Mouse (Mus musculus): ENCODE measurements around the gene Ccnd2. TPM values are rescaled to one million over a fixed set of nuclear protein-coding genes. Genes with fewer than 3 reads are reported as not detected.

Gene Ccnd2
- total RNA-seq (2012; rRNA removed): 8.0 and 10.1 TPM in 2 replicates

DNA sequence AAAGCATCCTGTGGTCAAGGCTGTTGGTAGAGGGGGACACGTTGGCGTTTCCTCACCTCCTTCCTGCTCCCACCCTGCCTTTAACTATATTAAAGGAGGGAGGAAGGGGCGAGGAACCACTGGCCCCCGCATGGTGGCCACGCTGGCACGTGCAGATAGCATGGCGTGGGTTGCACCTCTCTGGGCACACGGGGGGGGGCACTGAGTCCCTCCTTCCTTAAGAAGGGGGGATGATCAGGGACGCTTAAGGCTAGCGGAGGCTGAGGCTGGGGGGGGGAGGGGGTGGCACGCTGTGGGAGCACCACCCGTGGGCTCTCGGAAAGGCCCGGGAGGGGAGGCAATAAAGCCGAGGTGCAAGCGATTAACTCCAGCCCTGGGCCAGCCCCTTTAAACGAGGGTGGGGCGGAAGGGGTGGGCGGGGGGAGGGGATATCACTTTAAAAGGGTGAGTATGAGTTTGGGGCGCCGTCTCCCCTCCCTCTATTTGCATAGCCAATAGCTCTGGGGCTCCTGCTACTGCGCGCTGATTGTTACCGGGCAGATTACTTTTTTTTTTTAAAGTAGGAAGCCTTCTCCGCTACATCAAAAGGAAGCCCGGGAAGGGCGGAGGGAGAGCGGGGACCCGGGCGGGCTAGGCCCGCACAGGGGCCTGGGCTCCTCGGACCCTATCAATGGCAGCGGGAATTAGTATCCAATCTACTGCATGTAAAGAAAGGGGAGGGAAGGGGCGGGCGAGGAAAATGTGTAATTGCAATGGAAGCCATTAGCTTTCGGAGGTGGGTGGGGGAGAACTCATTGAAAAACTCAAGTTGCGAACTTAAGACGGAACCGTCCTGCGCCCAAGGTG lies at the start of gene Ccnd2:
Gene Ccnd2 (minus strand): TSS at position 88 of the 846 bp plus-strand sequence.
- in situ Hi-C loops (cut with MboI; ENCODE audit: low sequenced_read_pairs in 2 of 2, unreplicated experiment in 2 of 2): loop anchor here in 1 of 2 experiments (25.0 kb wide), 1 partner anchor 515 kb away; the partner anchor contains the start of gene Kcna1
- Histone ChIP-seq H3K4me3 (ENCODE audit: insufficient read depth in 1 of 2, low read depth in 1 of 2, low read length in 2 of 2, poor library complexity in 1 of 2, severe bottlenecking in 1 of 2) (peak within 1 kb of the TSS; percentile 42 to 56), H3K4me1 (ENCODE audit: control insufficient read depth in 2 of 2, insufficient read depth in 2 of 2, low read length in 2 of 2, poor library complexity in 1 of 2) (peaks cover 0 to 11% of the 10 kb centered on the region in 2 experiments; a peak in 1 of 4 replicates), H3K9ac (ENCODE audit: insufficient read depth, low read depth, low read length, poor library complexity, severe bottlenecking) (peak within 1 kb of the TSS; percentile 26; the same call in 1 of the 2 replicates), H3K36me3 (ENCODE audit: control insufficient read depth, insufficient read depth, low read length, poor library complexity, severe bottlenecking) (no peaks in the 10 kb centered on the region), H3K27ac (ENCODE audit: insufficient read depth, low read depth, low read length, poor library complexity, severe bottlenecking) (no peak within 1 kb of the TSS), H3K9me3 (ENCODE audit: control insufficient read depth, insufficient read depth, low read depth, low read length) (no peaks in the 10 kb centered on the region)
- DNase-seq (ENCODE audit: low read depth, low spot score): peak; percentile 53
- TF ChIP-seq ZNF384 (IDR thresholded peaks at IDR 0.05; ENCODE audit: low read depth, low read length) (peak; percentile 96), MAFK (IDR thresholded peaks at IDR 0.05; ENCODE audit: insufficient read depth, low read depth, low read length) (no peak), HCFC1 (IDR thresholded peaks at IDR 0.05; ENCODE audit: borderline replicate concordance, insufficient read depth, low read length) (no peak)

DNA sequence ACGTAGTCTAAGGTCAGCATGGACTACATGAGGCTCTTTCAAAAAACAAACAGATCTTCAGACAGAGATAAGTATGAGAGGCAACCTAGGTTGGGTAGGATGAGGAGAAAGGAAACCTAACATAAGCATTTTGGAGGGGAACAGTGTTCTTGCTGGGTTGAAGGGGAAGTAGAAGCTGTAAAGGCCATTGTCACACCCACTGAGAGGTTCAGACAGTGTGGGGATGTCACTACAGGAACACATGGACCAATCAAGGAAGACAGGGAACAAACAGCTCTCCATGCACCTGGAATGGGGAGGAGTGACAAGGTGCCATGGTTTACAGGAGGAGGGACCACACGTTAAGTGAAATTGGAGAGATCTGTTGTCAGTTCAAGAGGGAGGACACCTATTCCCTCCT lies 45.0 kb upstream of the Ccnd2 start:
- in situ Hi-C loops (cut with MboI; ENCODE audit: low sequenced_read_pairs in 2 of 2, unreplicated experiment in 2 of 2): no loop called here
- H3K4me1 ChIP-seq (ENCODE audit: control insufficient read depth in 2 of 2, insufficient read depth in 2 of 2, low read length in 2 of 2, poor library complexity in 1 of 2): no peaks in the 10 kb centered on the region
- H3K36me3 ChIP-seq (ENCODE audit: control insufficient read depth, insufficient read depth, low read length, poor library complexity, severe bottlenecking): no peaks in the 10 kb centered on the region

GRCm38 (mm10) chr6:127181296-127181695 lies 29.3 kb upstream of the Ccnd2 start:
- TF ChIP-seq CHD2 (IDR thresholded peaks at IDR 0.05; ENCODE audit: low read depth, low read length): no peak
- Histone ChIP-seq H3K27ac (ENCODE audit: insufficient read depth, low read depth, low read length, poor library complexity, severe bottlenecking) (no peak overlapping the region), H3K36me3 (ENCODE audit: control insufficient read depth, insufficient read depth, low read length, poor library complexity, severe bottlenecking) (no peaks in the 10 kb centered on the region), H3K9ac (ENCODE audit: insufficient read depth, low read depth, low read length, poor library complexity, severe bottlenecking) (no peak overlapping the region), H3K9me3 (ENCODE audit: control insufficient read depth, insufficient read depth, low read depth, low read length) (no peaks in the 10 kb centered on the region), H3K4me3 (ENCODE audit: insufficient read depth in 1 of 2, low read depth in 1 of 2, low read length in 2 of 2, poor library complexity in 1 of 2, severe bottlenecking in 1 of 2) (peak overlapping the region; percentile 22 to 58; a peak in 3 of 4 replicates), H3K4me1 (ENCODE audit: control insufficient read depth in 2 of 2, insufficient read depth in 2 of 2, low read length in 2 of 2, poor library complexity in 1 of 2) (no peaks in the 10 kb centered on the region)
- in situ Hi-C loops (cut with MboI; ENCODE audit: low sequenced_read_pairs in 2 of 2, unreplicated experiment in 2 of 2): no loop called here
- DNase-seq (ENCODE audit: low read depth, low spot score): no peak

More for the DNA sequence above, 45.0 kb upstream of the Ccnd2 start:
- Histone ChIP-seq H3K27ac (ENCODE audit: insufficient read depth, low read depth, low read length, poor library complexity, severe bottlenecking) (no peak overlapping the region), H3K9ac (ENCODE audit: insufficient read depth, low read depth, low read length, poor library complexity, severe bottlenecking) (no peak overlapping the region), H3K9me3 (ENCODE audit: control insufficient read depth, insufficient read depth, low read depth, low read length) (no peaks in the 10 kb centered on the region), H3K4me3 (ENCODE audit: insufficient read depth in 1 of 2, low read depth in 1 of 2, low read length in 2 of 2, poor library complexity in 1 of 2, severe bottlenecking in 1 of 2) (no peak overlapping the region)
- DNase-seq (ENCODE audit: low read depth, low spot score): no peak
- TF ChIP-seq HCFC1 (IDR thresholded peaks at IDR 0.05; ENCODE audit: borderline replicate concordance, insufficient read depth, low read length): no peak
- TF ChIP-seq MAFK (IDR thresholded peaks at IDR 0.05; ENCODE audit: insufficient read depth, low read depth, low read length): no peak
- no peak for TF ChIP-seq ZNF384 (IDR thresholded peaks at IDR 0.05; ENCODE audit: low read depth, low read length)
- TF ChIP-seq CHD2 (IDR thresholded peaks at IDR 0.05; ENCODE audit: low read depth, low read length): no peak
- TF ChIP-seq ZC3H11A (IDR thresholded peaks at IDR 0.05; ENCODE audit: borderline replicate concordance, low read depth, low read length): no peak

DNA sequence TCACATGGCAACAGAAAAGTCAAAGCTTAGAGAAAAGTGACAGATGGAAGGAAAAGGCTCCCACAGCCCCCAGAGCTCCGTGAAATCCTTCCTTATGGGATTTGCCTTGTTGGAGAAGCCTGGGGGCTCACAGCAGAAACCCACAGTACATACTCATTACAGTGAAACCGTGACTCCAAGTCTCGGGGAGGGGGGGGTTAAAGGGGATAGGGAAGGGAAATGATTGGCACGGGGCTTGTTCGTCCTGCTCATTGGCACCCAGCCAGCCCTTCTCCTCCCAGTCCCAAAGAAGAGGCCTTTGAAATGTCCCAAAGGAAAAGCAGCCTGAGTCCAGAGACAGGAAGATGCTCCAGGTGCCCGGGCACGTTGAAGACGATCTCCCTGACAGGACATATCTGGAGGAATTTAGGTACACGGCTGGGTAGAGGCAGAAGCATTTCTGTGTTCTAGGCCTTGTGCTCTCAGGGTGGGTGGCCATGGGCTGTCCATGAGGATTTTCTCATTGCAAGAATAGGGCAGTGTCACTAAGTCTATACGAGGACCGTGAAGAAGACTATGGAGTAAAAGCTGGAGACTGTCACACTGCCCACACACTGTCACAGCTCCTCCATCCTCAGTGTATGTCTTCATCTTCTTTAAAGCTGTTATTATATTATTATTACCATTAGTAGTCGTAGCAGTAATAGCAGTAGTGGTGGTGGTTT lies 27.2 kb upstream of the Ccnd2 start:
- no peak for DNase-seq (ENCODE audit: low read depth, low spot score)
- in situ Hi-C loops (cut with MboI; ENCODE audit: low sequenced_read_pairs in 2 of 2, unreplicated experiment in 2 of 2): no loop called here
- TF ChIP-seq ZNF384 (IDR thresholded peaks at IDR 0.05; ENCODE audit: low read depth, low read length) (no peak), CHD2 (IDR thresholded peaks at IDR 0.05; ENCODE audit: low read depth, low read length) (no peak), HCFC1 (IDR thresholded peaks at IDR 0.05; ENCODE audit: borderline replicate concordance, insufficient read depth, low read length) (no peak)

More for the DNA sequence above, 27.2 kb upstream of the Ccnd2 start:
- no peak overlapping the region for H3K9ac ChIP-seq (ENCODE audit: insufficient read depth, low read depth, low read length, poor library complexity, severe bottlenecking)
- H3K36me3 ChIP-seq (ENCODE audit: control insufficient read depth, insufficient read depth, low read length, poor library complexity, severe bottlenecking): no peaks in the 10 kb centered on the region
- no peak overlapping the region for H3K4me3 ChIP-seq (ENCODE audit: insufficient read depth in 1 of 2, low read depth in 1 of 2, low read length in 2 of 2, poor library complexity in 1 of 2, severe bottlenecking in 1 of 2)
- no peaks in the 10 kb centered on the region for H3K4me1 ChIP-seq (ENCODE audit: control insufficient read depth in 2 of 2, insufficient read depth in 2 of 2, low read length in 2 of 2, poor library complexity in 1 of 2)
- no peaks in the 10 kb centered on the region for H3K9me3 ChIP-seq (ENCODE audit: control insufficient read depth, insufficient read depth, low read depth, low read length)
- no peak overlapping the region for H3K27ac ChIP-seq (ENCODE audit: insufficient read depth, low read depth, low read length, poor library complexity, severe bottlenecking)
